Mouse (Mus musculus) mouse embryonic stem cell (cell line): ENCODE measurements around the gene Celsr3.

ENCODE experiments used
- in situ Hi-C, 2 experiments: fragments of 300-500 bp; cut with MboI; formaldehyde crosslinking; loops; 1 replicate in 1 of 2; 3 replicates in 1 of 2; pipeline ENCODE4 v1.14.3; 2019 to 2020; ENCODE audit warnings: low sequenced_read_pairs in 2 of 2, low pct_unique_long_range_greater_than_20kb in 1 of 2, mixed read lengths in 1 of 2; ENCODE audit not compliant: unreplicated experiment in 1 of 2

Celsr3 gene

GRCm38 (mm10) chr9:108842989-108843388 lies 16.9 kb downstream of the Celsr3 start:
- in situ Hi-C loops, result no loop called here

GRCm38 (mm10) chr9:108845390-108845789 lies 19.3 kb downstream of the Celsr3 start:
- in situ Hi-C loops, result no loop called here

GRCm38 (mm10) chr9:108847374-108847773 lies 21.3 kb downstream of the Celsr3 start:
- in situ Hi-C loops, result no loop called here

GRCm38 (mm10) chr9:108848419-108848818 lies 22.3 kb downstream of the Celsr3 start:
- in situ Hi-C loops, result no loop called here

GRCm38 (mm10) chr9:108852976-108853375 lies 26.9 kb downstream of the Celsr3 start, which contains the start of gene Slc26a6:
Gene Slc26a6, plus strand, starts transcription at chr9:108853283.
- in situ Hi-C loops, result no loop called here

- in situ Hi-C loops, result no loop called here
Observed at GRCm38 (mm10) chr9:108853635-108854240, 27.6 kb downstream of the Celsr3 start.

- in situ Hi-C loops, result no loop called here
Observed at GRCm38 (mm10) chr9:108854241-108854696, 28.1 kb downstream of the Celsr3 start.

- in situ Hi-C loops, result no loop called here
Observed at GRCm38 (mm10) chr9:108855335-108855734, 29.2 kb downstream of the Celsr3 start.

GRCm38 (mm10) chr9:108858792-108859527 lies 32.8 kb downstream of the Celsr3 start:
- in situ Hi-C loops, result no loop called here
